Mouse (Mus musculus): ENCODE results near the gene Plekhn1. TPM values are rescaled to one million over a fixed set of nuclear protein-coding genes. Genes with fewer than 3 reads are reported as not detected.

The Plekhn1 gene
- polyA plus RNA-seq, 1 experiment from 2014 or later: 16.9 TPM

DNA sequence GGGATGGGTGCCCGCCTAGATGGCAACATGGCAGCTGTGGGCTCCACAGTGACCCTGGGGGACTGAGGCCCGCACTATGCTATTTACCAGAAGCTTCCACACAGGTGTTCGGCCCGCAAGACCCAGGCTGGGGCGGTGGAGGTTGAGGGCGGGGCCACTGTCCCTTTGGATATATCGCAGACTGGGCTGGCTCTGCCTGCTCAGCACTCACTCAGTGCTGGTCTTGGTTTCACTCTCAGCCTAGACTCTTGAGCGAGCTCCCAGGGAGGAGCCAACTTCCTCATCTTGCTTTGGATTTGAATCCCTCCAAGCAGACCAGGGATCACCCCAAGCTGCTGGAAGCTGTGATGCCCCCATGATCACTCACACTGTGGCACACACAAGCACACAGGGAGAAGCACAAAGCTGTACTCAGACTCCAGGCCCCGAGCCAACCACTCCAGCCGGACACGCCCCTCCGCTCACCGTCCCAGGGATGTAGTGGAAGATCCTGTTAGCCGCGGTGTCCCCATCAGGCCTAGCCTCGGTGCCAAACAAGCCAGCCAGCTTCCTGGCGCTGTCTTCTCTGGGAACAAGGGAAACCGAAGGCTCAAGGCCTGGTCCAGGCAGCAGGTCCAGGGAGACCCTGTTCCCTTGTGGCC, 6.8 kb downstream of the Plekhn1 start:
- WGBS (ENCODE audit: missing documents): 60% methylated on average over 15 of the region's 18 CpGs
- peak overlapping the region; percentile 60 for H3K27ac ChIP-seq
- H3K79me2 ChIP-seq (ENCODE audit: inconsistent target): peaks cover 11% of the 10 kb centered on the region; the same call in 1 of the 2 replicates
- peak overlapping the region; percentile 37 for H3K4me3 ChIP-seq (ENCODE audit: inconsistent target)
- peaks cover 45% of the 10 kb centered on the region; the same call in 1 of the 2 replicates for H3K36me3 ChIP-seq (ENCODE audit: inconsistent target)

DNA sequence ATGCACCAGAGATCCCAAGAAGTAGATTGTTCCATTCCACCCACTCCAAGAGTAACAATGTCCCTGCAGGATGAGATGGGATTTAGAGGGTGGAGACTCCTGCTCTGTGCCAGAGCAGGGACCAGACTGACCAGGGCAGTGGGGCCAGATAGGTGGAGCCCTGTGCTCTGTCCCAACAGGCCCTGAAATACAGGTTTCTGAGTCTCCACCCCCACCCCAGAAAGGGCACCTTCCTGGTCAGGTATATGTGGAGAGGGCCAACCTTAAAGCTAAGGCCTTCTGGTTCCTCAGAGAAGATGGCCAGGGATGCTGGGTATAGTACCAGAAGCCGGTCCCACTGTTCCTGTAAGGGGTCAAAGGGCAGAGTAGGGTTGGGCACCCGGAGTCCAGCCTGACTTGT, 10.4 kb downstream of the Plekhn1 start:
- WGBS (ENCODE audit: missing documents): 91% methylated on average over 2 of the region's 2 CpGs
- Histone ChIP-seq H3K79me2 (ENCODE audit: inconsistent target) (peaks cover 11% of the 10 kb centered on the region; the same call in 1 of the 2 replicates), H3K36me3 (ENCODE audit: inconsistent target) (peaks cover 37% of the 10 kb centered on the region; the same call in 1 of the 2 replicates), H3K4me3 (ENCODE audit: inconsistent target) (no peak overlapping the region), H3K27ac (no peak overlapping the region)

DNA sequence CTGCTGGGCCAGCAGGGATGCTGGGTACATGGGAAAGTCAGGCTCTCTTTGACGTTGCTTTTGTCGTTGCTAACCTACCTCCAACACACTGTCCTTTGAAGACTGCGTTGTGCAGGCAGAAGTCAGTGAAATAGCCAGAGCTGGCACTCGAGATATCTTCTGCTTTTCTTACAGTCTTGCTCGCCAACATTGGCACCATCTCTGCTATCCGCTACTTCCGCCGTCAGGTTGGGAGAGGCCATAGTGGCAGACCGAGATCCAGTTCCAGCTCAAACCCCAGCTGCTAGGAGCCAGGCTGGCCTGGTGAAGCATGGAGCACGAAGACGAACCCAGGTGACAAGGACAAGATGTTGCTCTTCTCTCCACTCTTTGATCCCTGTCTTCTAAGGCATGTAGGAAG, 14.7 kb downstream of the Plekhn1 start:
- Histone ChIP-seq H3K36me3 (ENCODE audit: inconsistent target) (peaks cover 36% of the 10 kb centered on the region; the same call in 1 of the 2 replicates), H3K4me3 (ENCODE audit: inconsistent target) (no peak overlapping the region), H3K27ac (no peak overlapping the region), H3K79me2 (ENCODE audit: inconsistent target) (no peaks in the 10 kb centered on the region)
- WGBS (ENCODE audit: missing documents): 92% methylated on average over 11 of the region's 11 CpGs

- H3K4me3 ChIP-seq (ENCODE audit: inconsistent target): no peak overlapping the region
These were observed 16.8 kb downstream of the Plekhn1 start for GRCm38 (mm10) chr4:156217838-156218237.

GRCm38 (mm10) chr4:156217022-156217669, 17.5 kb downstream of the Plekhn1 start:
- H3K36me3 ChIP-seq (ENCODE audit: inconsistent target): peaks cover 10% of the 10 kb centered on the region; the same call in 1 of the 2 replicates
- H3K27ac ChIP-seq: no peak overlapping the region
- 92% methylated on average over 16 of the region's 16 CpGs for WGBS (ENCODE audit: missing documents)
- H3K4me3 ChIP-seq (ENCODE audit: inconsistent target): no peak overlapping the region
- H3K79me2 ChIP-seq (ENCODE audit: inconsistent target): no peaks in the 10 kb centered on the region

More at GRCm38 (mm10) chr4:156217838-156218237, 16.8 kb downstream of the Plekhn1 start:
- WGBS (ENCODE audit: missing documents): 93% methylated on average over 14 of the region's 16 CpGs
- no peak overlapping the region for H3K27ac ChIP-seq
- no peaks in the 10 kb centered on the region for H3K79me2 ChIP-seq (ENCODE audit: inconsistent target)
- peaks cover 17% of the 10 kb centered on the region; the same call in 1 of the 2 replicates for H3K36me3 ChIP-seq (ENCODE audit: inconsistent target)

DNA sequence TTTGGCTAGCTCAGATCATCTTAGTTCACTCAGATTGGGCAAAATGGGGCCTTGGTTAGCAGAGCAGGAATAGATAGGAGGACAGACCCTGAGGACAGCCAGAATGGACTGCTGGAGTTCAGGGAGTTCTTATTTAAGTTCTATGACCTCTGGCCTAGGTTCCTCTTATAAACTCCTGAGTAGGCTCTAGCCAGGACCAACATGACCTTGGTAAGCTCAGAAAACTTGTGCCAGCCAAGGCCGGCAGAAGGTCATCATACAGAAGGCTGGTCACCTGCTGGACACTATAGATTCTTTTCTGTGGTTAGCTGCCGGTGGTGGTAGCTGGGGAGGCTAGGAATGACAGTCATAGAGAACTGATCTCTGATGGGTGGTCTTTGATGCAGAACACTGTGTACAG, 18.5 kb downstream of the Plekhn1 start:
- no peak overlapping the region for H3K4me3 ChIP-seq (ENCODE audit: inconsistent target)
- WGBS (ENCODE audit: missing documents): 100% methylated on average over 2 of the region's 2 CpGs
- H3K79me2 ChIP-seq (ENCODE audit: inconsistent target): no peaks in the 10 kb centered on the region
- peaks cover 1% of the 10 kb centered on the region; the same call in 1 of the 2 replicates for H3K36me3 ChIP-seq (ENCODE audit: inconsistent target)
- no peak overlapping the region for H3K27ac ChIP-seq

GRCm38 (mm10) chr4:156215649-156216048, 19.0 kb downstream of the Plekhn1 start, which contains the start of gene Perm1:
Perm1 (plus strand) TSS chr4:156215868.
- 72% methylated on average over 4 of the region's 4 CpGs for WGBS (ENCODE audit: missing documents)
- H3K27ac ChIP-seq: no peak within 1 kb of the TSS
- no peaks in the 10 kb centered on the region for H3K36me3 ChIP-seq (ENCODE audit: inconsistent target)
- no peaks in the 10 kb centered on the region for H3K79me2 ChIP-seq (ENCODE audit: inconsistent target)
- no peak within 1 kb of the TSS for H3K4me3 ChIP-seq (ENCODE audit: inconsistent target)

DNA sequence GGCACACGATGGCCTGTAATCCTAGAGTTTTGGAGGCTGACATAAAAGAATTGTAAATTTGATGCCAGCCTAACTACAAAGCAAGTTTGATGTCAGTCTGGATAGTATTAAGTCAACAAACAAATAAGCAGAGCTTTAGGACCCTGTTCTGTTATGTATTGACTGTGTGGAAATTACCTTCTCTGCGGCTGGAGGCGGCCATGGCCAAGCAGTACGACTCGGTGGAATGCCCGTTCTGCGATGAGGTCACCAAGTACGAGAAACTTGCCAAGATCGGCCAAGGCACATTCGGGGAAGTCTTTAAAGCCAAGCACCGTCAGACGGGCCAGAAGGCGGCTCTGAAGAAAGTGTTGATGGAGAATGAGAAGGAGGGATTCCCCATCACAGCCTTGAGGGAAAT, 21.5 kb downstream of the Plekhn1 start:
- no peak overlapping the region for H3K27ac ChIP-seq
- no peak overlapping the region for H3K4me3 ChIP-seq (ENCODE audit: inconsistent target)
- no peaks in the 10 kb centered on the region for H3K79me2 ChIP-seq (ENCODE audit: inconsistent target)
- H3K36me3 ChIP-seq (ENCODE audit: inconsistent target): no peaks in the 10 kb centered on the region
- 94% methylated on average over 13 of the region's 13 CpGs for WGBS (ENCODE audit: missing documents)

DNA sequence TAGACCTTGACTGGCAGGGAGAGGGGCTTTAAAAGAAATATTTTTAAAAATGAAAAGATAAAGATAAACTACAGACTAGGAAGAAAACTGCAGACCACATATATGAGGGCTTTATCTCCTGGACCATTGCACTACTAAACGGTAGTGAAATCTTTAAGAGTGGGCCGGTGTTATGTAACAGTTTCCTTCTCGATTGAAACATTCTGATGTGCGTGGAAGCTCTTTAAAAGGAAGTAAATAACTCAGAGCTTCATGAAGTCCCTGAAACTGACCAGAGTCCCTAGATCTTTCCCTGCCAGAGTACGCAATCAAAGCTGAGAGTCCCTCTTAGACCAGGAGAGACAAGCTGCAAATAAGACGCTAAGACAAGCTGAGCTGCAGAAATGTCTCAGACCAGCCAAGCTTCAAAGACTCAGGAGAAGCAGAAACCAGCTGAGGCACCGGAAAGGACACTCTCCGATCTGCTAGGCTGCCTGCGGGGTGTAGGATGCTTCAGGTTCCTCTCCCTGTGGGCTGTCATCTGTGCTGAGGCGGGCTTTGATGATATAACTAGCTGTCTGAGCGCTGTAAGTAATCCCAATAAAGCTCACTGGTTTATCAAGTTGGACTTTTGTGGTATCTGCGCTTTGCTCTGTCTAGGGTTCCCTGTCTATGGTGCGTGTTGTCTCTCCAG, 24.6 kb downstream of the Plekhn1 start:
- Histone ChIP-seq H3K79me2 (ENCODE audit: inconsistent target) (no peaks in the 10 kb centered on the region; the same call in 1 of the 2 replicates), H3K36me3 (ENCODE audit: inconsistent target) (no peaks in the 10 kb centered on the region), H3K4me3 (ENCODE audit: inconsistent target) (no peak overlapping the region), H3K27ac (no peak overlapping the region)
- WGBS (ENCODE audit: missing documents): 40% methylated on average over 13 of the region's 13 CpGs

DNA sequence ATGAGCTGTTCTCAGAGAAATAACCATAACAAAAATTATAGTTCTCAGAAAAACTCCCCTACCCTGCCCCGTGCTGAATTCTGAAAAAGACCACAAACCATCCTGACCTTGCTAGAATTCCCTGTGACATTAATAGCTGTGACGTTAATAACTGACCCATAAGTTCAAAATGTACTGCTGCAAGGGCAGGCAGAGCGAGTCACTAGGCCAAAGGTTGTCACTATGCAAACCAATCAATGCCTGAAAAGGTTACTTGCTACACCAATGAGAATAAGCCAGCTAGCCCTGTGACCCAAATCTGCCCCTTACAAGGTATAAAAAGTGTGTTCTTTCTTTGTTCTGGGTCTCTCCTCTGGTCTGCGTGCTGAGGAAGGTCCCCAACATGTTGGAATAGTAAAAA, 25.8 kb downstream of the Plekhn1 start:
- Histone ChIP-seq H3K27ac (no peak overlapping the region), H3K79me2 (ENCODE audit: inconsistent target) (peaks cover 5% of the 10 kb centered on the region; the same call in 1 of the 2 replicates), H3K36me3 (ENCODE audit: inconsistent target) (no peaks in the 10 kb centered on the region), H3K4me3 (ENCODE audit: inconsistent target) (no peak overlapping the region)
- 95% methylated on average over 4 of the region's 4 CpGs for WGBS (ENCODE audit: missing documents)

DNA sequence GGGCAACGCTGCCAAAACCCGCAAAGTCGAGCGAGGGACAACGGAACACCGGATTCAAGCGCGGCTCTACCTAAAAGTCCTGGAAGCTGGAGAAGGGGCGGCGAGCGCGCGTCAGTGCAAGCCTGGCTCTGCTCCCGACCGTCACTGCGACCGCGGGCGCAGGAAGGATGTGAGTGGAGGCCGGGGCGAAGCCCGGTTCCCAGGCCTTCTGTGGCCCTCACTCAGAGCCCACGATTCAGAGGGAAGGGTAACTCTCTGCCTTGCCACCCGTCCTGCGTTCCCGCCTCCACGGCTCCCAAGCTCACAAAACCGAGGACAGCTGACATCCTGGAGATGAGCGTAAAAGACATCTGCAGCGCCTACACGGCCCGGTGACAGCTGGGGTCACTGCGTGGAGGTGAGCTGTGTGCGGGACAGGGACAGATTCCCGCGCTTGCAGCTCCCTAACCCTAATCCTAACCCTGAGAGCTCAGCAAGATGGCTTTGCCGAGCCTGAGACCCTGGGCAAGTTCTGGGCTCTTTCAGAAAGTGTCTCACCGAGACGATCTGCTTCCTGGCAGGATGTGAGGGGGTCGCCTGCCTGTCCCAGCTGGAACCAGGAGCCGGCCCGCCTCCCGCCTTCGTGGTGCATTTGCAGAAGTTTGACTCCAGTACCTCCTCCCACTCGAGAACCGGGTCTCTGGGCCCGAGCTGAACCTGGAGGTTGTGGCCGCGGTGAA, 31.1 kb downstream of the Plekhn1 start:
- under 1% methylated on average over 48 of the region's 49 CpGs for WGBS (ENCODE audit: missing documents)
- Histone ChIP-seq H3K36me3 (ENCODE audit: inconsistent target) (0 out of 2 replicates have a peak, but pooled peaks cover 6% of the 10 kb centered on the region), H3K27ac (no peak overlapping the region), H3K4me3 (ENCODE audit: inconsistent target) (peak overlapping the region; percentile 42), H3K79me2 (ENCODE audit: inconsistent target) (peaks cover 38% of the 10 kb centered on the region)

DNA sequence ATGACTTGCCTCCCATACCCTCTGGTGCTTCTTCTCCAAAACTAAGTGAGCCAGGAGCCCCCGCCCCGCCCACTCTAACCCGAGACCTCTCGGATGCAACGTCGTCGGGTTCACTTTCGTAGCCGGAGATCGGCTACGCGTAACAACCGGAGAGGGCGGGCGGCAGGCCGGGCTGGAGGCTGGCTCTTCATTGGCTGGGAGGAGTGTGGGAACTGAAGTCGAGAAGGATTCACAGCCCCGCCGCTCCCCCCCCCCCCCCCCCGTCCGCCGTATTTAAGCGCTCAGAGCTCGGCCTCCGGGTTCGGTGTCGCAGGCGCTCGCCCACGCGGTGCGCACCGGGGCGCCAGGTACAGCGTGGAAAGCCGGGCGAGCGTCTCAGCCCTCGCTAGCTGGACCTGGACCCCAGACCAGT, 31.6 kb downstream of the Plekhn1 start, which contains the start of gene AW011738:
AW011738 (plus strand) TSS at position 304 of the 412 bp plus-strand sequence.
- H3K79me2 ChIP-seq (ENCODE audit: inconsistent target): peaks cover 41% of the 10 kb centered on the region
- 1% methylated on average over 21 of the region's 39 CpGs for WGBS (ENCODE audit: missing documents)
- H3K4me3 ChIP-seq (ENCODE audit: inconsistent target): peak within 1 kb of the TSS; percentile 42
- H3K27ac ChIP-seq: no peak within 1 kb of the TSS
- 0 out of 2 replicates have a peak, but pooled peaks cover 6% of the 10 kb centered on the region for H3K36me3 ChIP-seq (ENCODE audit: inconsistent target)

- Histone ChIP-seq H3K79me2 (ENCODE audit: inconsistent target) (peaks cover 41% of the 10 kb centered on the region), H3K4me3 (ENCODE audit: inconsistent target) (peak overlapping the region; percentile 42), H3K36me3 (ENCODE audit: inconsistent target) (0 out of 2 replicates have a peak, but pooled peaks cover 6% of the 10 kb centered on the region), H3K27ac (no peak overlapping the region)
- WGBS (ENCODE audit: missing documents): 71% methylated on average over 12 of the region's 12 CpGs
These were observed 32.2 kb downstream of the Plekhn1 start for GRCm38 (mm10) chr4:156202462-156202893.
